Mouse (Mus musculus): ENCODE measurements around the gene Nup160. TPM values are rescaled to one million over a fixed set of nuclear protein-coding genes. Genes with fewer than 3 reads are reported as not detected.

Gene Nup160
- polyA plus RNA-seq, 1 experiment from 2014 or later: 75.7 TPM

DNA sequence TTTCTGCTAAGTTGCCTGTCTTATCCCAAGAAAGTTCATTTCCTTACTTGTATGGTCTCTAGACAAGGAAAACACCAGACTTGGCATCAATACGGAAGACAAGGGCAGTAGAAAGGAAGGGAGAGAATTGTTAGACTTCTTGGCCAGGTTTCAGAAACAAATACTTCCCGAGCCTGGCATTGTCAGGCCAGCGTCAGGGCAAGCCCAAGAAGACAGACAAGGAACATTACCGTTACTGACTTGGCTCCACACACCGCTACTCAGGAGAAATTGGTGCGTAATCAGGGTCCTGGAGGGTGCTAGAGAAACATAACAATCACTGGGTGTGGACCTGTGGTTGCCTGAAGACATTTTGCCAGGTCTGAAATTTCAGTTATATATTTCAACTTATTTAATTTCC, 6.7 kb upstream of the Nup160 start:
- Histone ChIP-seq H3K4me3 (no peak overlapping the region), H3K27ac (no peak overlapping the region), H3K9me3 (0 out of 2 replicates have a peak, but pooled peaks cover 2% of the 10 kb centered on the region), H3K27me3 (ENCODE audit: poor library complexity, severe bottlenecking) (no peaks in the 10 kb centered on the region), H3K4me1 (peaks cover 16% of the 10 kb centered on the region), H3K36me3 (replicated peaks) (no peaks in the 10 kb centered on the region)
- WGBS: 91% methylated on average over 6 of the region's 6 CpGs
- DNase-seq (ENCODE audit: extremely low spot score, low spot score): no peak

DNA sequence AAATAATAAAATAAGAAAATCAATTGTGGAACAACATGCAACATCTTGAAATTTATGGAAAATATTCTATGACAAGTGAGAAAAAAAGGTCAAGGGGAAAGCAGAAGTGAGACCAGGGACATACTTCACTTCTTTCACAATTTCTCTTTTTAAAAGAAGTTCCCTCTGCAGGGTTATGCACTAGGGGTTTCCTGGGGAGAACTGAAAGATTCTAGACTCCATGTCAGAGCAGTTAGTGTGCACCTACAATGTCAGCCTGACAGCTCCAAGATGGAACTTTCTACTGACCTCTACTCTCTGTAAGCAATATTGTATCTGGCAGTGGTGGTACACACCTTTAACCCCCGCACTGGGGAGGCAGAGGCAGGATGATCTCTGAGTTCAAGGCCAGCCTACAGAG, 3.7 kb upstream of the Nup160 start:
- WGBS: 92% methylated on average over 1 of the region's 1 CpGs
- Histone ChIP-seq H3K4me1 (no peaks in the 10 kb centered on the region), H3K4me3 (no peak overlapping the region), H3K27ac (no peak overlapping the region), H3K9me3 (0 out of 2 replicates have a peak, but pooled peaks cover 2% of the 10 kb centered on the region), H3K27me3 (ENCODE audit: poor library complexity, severe bottlenecking) (no peaks in the 10 kb centered on the region), H3K36me3 (replicated peaks) (no peaks in the 10 kb centered on the region)
- DNase-seq (ENCODE audit: extremely low spot score, low spot score): no peak

DNA sequence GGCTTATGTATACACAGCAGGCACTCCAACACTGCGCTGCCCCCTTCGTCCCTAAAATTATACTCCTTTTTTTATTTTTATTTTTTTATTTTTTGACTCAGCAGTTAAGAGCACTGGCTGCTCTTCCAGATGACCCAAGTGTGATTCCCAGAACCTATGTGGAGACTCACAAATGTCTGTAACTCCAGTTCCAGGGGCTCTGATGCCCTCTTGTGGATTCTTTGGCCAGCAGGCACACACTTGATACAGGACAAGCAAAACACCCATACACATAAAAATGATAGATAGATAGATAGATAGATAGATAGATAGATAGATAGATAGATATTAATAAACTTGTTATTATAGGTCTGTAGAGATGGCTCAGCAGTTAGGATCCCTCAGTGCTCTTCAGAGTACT, 2.5 kb upstream of the Nup160 start:
- WGBS: 97% methylated on average over 2 of the region's 2 CpGs
- Histone ChIP-seq H3K4me1 (no peaks in the 10 kb centered on the region), H3K4me3 (no peak overlapping the region), H3K27me3 (ENCODE audit: poor library complexity, severe bottlenecking) (no peaks in the 10 kb centered on the region), H3K9me3 (no peaks in the 10 kb centered on the region), H3K27ac (no peak overlapping the region), H3K36me3 (replicated peaks) (no peaks in the 10 kb centered on the region)
- no peak for DNase-seq (ENCODE audit: extremely low spot score, low spot score)

DNA sequence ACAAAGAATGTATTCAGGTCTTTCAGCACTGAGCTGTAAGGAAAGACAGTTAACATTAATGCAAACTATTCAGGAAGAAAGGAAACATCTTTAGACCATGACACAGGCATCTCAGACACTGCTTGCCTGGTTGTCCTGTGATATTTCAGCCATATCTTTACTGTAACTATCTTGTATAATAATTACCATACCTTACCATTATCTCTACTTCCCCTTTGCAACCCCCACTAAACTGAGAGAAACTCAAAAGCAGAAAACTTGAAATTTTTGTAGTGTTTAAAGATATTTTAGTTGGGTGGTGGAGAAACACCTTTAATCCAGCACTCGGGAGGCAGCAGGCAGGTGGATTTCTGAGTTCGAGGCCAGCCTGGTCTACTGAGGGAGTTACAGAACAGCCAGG, 1.5 kb upstream of the Nup160 start:
- Histone ChIP-seq H3K9me3 (no peaks in the 10 kb centered on the region), H3K27ac (no peak overlapping the region), H3K36me3 (replicated peaks) (peaks cover 2% of the 10 kb centered on the region), H3K4me3 (no peak overlapping the region), H3K4me1 (peaks cover 8% of the 10 kb centered on the region), H3K27me3 (ENCODE audit: poor library complexity, severe bottlenecking) (no peaks in the 10 kb centered on the region)
- DNase-seq (ENCODE audit: extremely low spot score, low spot score): no peak
- 89% methylated on average over 2 of the region's 2 CpGs for WGBS

DNA sequence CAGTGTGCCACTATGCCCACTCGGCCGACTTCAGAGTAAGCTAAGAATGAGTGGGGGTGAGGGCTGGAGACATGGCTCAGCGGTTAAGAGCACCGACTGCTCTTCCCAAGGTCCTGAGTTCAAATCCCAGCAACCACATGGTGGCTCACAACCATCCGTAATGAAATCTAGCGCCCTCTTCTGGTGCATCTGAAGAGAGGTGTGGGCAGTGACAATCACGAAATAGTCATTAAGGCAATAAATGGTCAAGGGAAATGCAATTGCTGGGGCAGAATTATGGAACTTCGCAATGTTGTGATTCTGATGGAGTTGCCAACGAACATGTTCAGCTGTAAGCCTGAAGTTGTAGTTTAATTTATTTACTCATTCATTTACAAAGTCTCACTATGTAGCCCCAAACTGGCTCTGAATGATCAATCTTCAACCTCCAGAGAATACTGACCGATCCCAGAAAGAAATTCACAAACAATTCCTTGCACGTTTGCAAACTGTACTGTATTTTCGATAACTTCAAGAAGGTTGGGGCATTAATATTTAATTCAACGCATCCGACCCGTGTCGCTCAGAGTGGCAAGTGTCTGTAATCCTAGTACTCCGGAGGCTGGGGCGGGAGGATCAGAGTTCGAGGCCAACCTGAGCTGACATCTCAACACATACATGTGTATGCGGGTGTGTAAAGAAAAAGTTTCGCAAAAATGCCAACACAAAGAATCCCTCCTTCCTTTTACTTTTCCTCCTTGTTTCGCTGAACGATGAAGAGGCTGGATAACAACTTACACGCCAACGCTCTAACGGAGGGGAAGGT, 1.4 kb downstream of the Nup160 start:
- Histone ChIP-seq H3K27ac (peak overlapping the region; percentile 92), H3K9me3 (no peaks in the 10 kb centered on the region), H3K4me1 (peaks cover 13% of the 10 kb centered on the region), H3K27me3 (ENCODE audit: poor library complexity, severe bottlenecking) (no peaks in the 10 kb centered on the region), H3K4me3 (peak overlapping the region; percentile 77), H3K36me3 (replicated peaks) (peaks cover 31% of the 10 kb centered on the region)
- DNase-seq (ENCODE audit: extremely low spot score, low spot score): no peak
- 33% methylated on average over 26 of the region's 26 CpGs for WGBS

DNA sequence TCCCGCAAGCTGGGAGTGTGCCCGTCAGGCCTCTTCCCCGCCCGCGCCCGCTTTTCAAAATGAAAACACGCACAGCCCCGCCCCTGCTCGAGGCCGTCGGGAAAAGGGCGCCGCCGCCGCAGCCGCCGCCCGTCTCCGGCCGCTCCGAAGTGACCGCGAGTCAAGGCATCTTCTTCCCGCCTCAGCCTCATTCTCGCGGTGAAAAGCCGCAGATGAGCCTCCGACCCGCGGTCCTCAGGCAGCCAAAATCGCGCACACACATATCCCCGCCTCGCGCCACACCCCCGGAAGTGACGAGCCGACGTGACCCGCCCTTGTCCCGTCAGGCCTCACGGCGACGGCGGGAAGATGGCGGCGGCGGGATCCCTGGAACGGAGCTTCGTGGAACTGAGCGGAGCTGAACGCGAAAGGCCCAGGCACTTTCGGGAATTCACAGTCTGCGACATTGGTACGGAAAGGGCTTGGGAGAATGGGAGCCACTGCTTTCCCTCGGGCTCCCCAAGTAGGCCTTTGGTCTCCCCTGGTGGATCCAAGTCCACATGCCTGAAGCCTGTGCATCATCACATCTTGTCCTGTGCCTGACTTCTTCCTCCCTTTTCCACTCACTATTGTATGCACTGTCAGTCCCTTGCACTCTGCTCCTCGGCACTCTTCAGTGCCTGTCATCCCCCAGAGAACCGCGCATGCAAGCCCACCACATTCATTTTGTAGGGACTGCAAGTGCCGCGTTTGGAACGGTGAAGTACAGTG, 2.2 kb downstream of the Nup160 start:
- H3K27ac ChIP-seq: peak overlapping the region; percentile 92
- peaks cover 13% of the 10 kb centered on the region for H3K4me1 ChIP-seq
- peak overlapping the region; percentile 77 for H3K4me3 ChIP-seq
- no peaks in the 10 kb centered on the region for H3K27me3 ChIP-seq (ENCODE audit: poor library complexity, severe bottlenecking)
- H3K36me3 ChIP-seq (replicated peaks): peaks cover 39% of the 10 kb centered on the region
- H3K9me3 ChIP-seq: no peaks in the 10 kb centered on the region
- WGBS: under 1% methylated on average over 63 of the region's 63 CpGs
- peak; percentile 98 for DNase-seq (ENCODE audit: extremely low spot score, low spot score)

DNA sequence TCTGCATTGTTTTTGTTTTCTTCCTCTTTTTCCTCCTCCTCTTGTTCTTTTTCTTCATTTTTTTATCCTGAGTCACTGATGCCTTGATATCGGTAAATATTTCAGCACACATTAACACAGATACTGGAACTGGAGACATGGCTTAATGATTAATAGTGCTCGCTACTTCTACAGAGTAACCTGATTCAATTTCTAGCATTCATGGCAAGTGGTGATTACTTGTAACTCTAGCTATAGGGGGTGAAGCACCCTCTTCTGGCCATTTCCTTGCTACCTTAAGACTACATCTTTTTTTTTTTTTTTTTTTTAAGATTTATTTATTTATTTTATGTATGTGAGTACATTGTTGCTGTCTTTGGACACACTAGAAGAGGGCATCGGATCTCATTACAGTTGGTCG, 23.9 kb downstream of the Nup160 start:
- 94% methylated on average over 4 of the region's 4 CpGs for WGBS
- H3K27me3 ChIP-seq (ENCODE audit: poor library complexity, severe bottlenecking): no peaks in the 10 kb centered on the region
- no peak for DNase-seq (ENCODE audit: extremely low spot score, low spot score)
- no peak overlapping the region for H3K4me3 ChIP-seq
- no peak overlapping the region for H3K27ac ChIP-seq
- peaks cover 100% of the 10 kb centered on the region for H3K36me3 ChIP-seq (replicated peaks)
- no peaks in the 10 kb centered on the region for H3K9me3 ChIP-seq
- no peaks in the 10 kb centered on the region for H3K4me1 ChIP-seq

DNA sequence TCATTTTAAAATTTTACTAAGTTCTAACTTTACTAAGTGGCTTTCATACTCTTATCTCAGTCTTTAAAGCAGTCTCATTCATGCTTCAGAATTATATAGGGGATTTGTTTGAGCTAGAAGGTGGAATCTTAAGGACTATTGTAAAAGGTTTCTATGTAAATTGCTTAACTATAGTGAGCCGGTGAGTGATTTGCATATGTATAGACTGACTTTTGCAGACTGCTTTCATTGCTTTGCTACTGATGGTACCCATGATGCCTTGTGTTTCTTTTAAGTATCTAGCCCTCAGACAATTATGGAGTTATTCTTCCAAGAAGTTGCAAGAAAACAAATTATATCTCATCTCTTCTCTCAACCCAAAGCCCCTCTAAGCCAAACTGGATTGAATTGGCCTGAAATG, 31.5 kb downstream of the Nup160 start:
- Histone ChIP-seq H3K4me3 (no peak overlapping the region), H3K27ac (no peak overlapping the region), H3K4me1 (peaks cover 15% of the 10 kb centered on the region), H3K36me3 (replicated peaks) (peaks cover 100% of the 10 kb centered on the region), H3K27me3 (ENCODE audit: poor library complexity, severe bottlenecking) (no peaks in the 10 kb centered on the region), H3K9me3 (no peaks in the 10 kb centered on the region)
- no peak for DNase-seq (ENCODE audit: extremely low spot score, low spot score)
- WGBS: 63% methylated on average over 1 of the region's 1 CpGs

DNA sequence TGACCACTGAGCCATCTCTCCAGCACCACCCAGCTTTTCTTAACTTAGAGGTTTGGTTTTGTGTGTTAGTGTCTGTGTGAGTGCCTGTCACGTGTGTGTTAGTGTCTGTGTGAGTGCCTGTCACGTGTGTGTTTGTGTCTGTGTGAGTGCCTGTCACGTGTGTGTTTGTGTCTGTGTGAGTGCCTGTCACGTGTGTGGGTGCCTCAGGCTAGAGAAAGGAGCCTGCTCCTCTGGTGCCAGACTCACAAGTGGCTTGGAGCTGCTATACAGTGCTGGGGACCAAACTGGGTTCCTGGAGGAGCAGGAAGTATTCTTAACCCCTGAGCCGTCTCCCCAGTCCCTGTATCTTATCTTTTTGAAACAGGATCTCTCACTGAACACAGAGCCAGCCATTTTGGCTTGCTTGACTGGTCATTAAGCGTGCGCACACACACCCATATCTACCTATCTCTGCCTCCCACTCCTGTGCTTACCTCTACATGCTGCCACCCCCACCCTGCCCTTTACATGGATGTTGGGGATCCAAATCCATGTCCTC, 38.6 kb downstream of the Nup160 start:
- Histone ChIP-seq H3K4me1 (no peaks in the 10 kb centered on the region), H3K27ac (no peak overlapping the region), H3K36me3 (replicated peaks) (peaks cover 94% of the 10 kb centered on the region), H3K9me3 (no peaks in the 10 kb centered on the region), H3K4me3 (no peak overlapping the region), H3K27me3 (ENCODE audit: poor library complexity, severe bottlenecking) (no peaks in the 10 kb centered on the region)
- no peak for DNase-seq (ENCODE audit: extremely low spot score, low spot score)
- 89% methylated on average over 7 of the region's 7 CpGs for WGBS

DNA sequence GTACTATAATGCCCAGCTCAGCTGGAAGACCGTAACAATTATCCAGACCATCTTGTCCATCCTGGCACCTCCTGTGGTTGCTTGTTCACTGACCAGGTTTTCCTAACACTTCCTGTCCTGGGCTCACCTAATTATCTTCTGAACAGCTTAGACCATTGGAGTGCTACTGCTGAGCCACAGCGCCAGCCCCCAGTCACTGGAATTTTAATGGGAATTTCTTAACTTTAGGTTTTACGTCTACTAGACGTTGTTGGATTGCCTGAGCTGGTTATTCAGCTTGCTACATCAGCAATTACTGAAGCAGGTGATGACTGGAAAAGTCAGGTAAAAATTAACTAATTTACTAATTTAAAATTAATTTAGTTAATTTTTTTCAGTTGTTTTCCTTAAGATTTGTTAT, 40.4 kb downstream of the Nup160 start:
- no peak overlapping the region for H3K27ac ChIP-seq
- peaks cover 94% of the 10 kb centered on the region for H3K36me3 ChIP-seq (replicated peaks)
- no peaks in the 10 kb centered on the region for H3K27me3 ChIP-seq (ENCODE audit: poor library complexity, severe bottlenecking)
- 94% methylated on average over 4 of the region's 4 CpGs for WGBS
- no peak for DNase-seq (ENCODE audit: extremely low spot score, low spot score)
- no peaks in the 10 kb centered on the region for H3K9me3 ChIP-seq
- H3K4me1 ChIP-seq: no peaks in the 10 kb centered on the region
- no peak overlapping the region for H3K4me3 ChIP-seq

DNA sequence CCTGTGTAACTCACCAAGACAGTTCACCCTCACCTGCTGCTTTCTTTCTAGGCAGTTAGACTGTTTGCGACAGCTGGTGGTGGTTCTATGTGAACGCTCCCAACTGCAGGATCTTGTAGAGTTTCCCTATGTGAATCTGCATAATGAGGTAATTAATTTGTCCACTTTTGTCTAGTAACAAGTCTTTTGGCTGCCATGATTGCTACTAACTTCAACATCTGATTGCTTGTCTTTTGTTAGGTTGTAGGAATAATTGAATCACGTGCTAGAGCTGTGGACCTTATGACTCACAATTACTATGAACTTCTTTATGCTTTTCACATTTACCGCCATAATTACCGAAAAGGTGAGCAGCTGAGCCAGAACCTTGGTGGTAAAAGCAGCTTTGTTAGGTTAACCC, 40.9 kb downstream of the Nup160 start:
- no peak for DNase-seq (ENCODE audit: extremely low spot score, low spot score)
- H3K36me3 ChIP-seq (replicated peaks): peaks cover 94% of the 10 kb centered on the region
- WGBS: 92% methylated on average over 5 of the region's 5 CpGs

DNA sequence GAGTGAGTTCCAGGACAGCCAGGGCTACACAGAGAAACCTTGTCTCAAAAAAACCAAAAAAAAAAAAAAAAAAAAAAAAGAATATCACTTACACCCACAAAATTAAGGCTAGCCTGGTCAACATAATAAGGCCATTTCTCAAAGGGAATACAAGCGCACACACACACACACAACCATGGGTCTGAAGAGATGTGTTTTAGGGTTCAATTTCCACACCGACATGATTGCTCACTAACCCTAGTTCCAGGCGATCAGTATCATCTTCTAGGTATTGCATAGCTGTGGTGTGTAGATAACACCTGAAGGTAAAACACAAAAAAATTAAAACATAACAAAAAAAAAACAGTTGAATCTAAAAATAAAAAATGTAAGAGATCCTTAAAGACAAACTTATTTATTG, 49.8 kb downstream of the Nup160 start:
- no peak for DNase-seq (ENCODE audit: extremely low spot score, low spot score)
- no peak overlapping the region for H3K27ac ChIP-seq
- no peaks in the 10 kb centered on the region for H3K9me3 ChIP-seq
- H3K36me3 ChIP-seq (replicated peaks): peaks cover 100% of the 10 kb centered on the region
- H3K27me3 ChIP-seq (ENCODE audit: poor library complexity, severe bottlenecking): no peaks in the 10 kb centered on the region
- no peak overlapping the region for H3K4me3 ChIP-seq
- no peaks in the 10 kb centered on the region for H3K4me1 ChIP-seq
- WGBS: 94% methylated on average over 3 of the region's 3 CpGs

More for the DNA sequence above, 40.9 kb downstream of the Nup160 start:
- no peaks in the 10 kb centered on the region for H3K4me1 ChIP-seq
- H3K4me3 ChIP-seq: no peak overlapping the region
- no peaks in the 10 kb centered on the region for H3K9me3 ChIP-seq
- no peaks in the 10 kb centered on the region for H3K27me3 ChIP-seq (ENCODE audit: poor library complexity, severe bottlenecking)
- no peak overlapping the region for H3K27ac ChIP-seq

DNA sequence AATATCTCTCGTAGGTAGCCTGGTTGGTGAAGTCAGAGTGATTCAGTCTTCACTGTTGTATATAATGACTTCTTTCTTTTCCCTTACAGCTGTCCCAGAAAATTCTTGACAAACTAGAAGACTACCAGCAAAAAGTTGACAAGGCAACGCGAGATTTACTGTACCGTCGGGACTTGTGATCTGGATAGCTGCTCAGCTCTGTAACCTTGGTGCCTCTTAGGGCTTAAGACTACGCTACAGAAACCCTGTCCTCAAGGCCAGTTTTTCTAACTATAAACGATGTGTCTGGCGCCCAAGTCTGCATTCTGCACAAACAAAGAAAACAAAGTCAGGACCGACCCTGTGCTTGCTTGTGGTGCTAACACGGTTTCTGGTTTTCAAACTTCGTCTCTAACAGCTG, 58.3 kb downstream of the Nup160 start:
- Histone ChIP-seq H3K36me3 (replicated peaks) (peaks cover 86% of the 10 kb centered on the region), H3K9me3 (no peaks in the 10 kb centered on the region), H3K4me3 (no peak overlapping the region), H3K4me1 (no peaks in the 10 kb centered on the region), H3K27ac (no peak overlapping the region), H3K27me3 (ENCODE audit: poor library complexity, severe bottlenecking) (no peaks in the 10 kb centered on the region)
- DNase-seq (ENCODE audit: extremely low spot score, low spot score): no peak
- 94% methylated on average over 11 of the region's 11 CpGs for WGBS
